Mouse (Mus musculus): ENCODE measurements around the gene Erf.

Erf gene

DNA sequence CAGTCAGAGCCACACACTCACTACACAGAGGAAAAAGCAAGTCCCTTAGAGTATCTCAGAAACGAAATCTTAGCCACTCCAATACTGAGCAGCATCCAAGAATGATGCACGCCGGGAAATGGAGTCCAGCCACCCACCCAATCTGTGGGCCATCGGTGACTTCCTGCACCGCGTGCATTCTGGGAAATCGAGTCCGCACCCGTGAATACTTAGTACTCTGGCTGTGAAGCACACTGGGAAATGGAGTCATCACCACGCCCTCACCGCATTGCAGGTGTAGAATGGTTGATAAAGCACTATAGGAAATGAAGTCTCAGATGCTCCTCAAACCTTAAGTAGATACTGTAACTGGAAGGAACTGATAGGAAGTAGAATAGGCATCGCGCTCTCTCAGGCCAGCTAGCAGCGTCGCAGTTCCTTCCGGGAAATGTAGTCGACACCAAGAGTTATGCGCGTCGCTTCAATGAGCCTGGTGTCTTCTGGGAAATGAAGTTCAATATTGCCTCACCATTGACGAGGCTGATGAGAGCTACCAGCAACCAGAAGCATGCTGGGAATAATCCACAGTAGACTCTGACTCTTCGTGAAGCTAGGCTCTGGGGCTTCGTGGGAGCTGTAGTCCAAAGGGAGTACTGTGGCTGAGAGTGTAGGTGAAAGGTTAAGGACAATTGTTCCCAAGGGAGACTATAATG, 12.4 kb downstream of the Erf start:
- peak; percentile 98 for DNase-seq (ENCODE audit: low spot score)

DNA sequence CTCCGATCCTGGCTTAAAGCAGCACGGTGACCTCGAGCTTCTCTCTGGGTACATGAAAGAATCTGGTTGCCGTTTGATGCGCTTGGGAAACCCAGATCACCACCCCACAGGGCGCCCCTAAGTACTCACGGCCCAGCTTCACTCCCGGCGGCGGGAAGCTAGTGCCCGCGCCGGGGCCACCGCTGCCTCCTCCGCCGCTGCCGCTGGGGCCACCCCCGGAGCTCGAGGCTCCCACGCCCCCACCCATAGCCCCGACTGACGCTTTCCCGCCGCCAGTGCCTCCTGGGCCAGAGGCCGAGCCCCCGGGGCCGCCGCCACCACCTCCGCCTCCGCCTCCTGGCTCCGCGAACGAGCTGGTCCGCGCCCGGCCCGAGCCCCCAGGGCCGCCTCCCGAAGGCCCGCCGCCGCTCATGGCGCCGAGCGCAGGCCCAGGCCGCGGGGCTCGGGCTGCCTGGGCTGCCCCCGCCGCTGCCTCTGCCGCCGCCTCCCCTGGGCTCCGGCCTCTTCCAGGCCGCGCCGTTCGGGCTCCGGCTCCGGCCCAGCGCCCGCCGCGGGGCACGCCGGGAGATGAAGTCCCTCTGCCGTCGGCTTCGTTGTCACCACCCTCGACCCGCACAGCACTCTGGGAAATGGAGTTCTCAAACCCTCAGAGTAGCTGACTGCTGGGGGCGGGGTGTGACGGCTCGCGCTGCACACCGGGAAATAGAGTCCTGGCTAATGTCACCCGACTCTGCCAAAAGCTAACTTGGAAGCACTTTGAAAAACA, 13.1 kb downstream of the Erf start, which contains the start of gene Gsk3a:
Gsk3a (minus strand) TSS at position 603 of the 766 bp plus-strand sequence.
- DNase-seq (ENCODE audit: low spot score): peak; percentile 99

DNA sequence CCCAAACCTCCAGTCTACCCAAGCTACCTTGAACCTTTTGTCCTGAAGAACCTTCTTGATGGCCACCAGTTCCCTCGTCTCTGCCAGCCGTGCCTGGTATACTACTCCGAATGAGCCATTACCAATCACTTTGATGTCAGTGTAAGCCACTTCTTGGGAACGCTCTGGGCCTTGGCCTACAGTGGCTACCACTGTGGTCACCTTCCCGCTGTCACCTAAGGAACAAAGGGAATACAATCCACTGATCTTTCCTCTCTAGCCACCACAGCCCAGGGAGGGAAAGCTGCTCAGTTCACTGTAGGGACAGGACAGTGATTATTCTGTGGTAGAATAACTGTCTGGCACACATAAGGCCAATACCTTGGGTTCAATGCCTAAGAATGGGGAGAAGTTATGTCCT, 15.0 kb downstream of the Erf start:
- DNase-seq (ENCODE audit: low spot score): no peak

DNA sequence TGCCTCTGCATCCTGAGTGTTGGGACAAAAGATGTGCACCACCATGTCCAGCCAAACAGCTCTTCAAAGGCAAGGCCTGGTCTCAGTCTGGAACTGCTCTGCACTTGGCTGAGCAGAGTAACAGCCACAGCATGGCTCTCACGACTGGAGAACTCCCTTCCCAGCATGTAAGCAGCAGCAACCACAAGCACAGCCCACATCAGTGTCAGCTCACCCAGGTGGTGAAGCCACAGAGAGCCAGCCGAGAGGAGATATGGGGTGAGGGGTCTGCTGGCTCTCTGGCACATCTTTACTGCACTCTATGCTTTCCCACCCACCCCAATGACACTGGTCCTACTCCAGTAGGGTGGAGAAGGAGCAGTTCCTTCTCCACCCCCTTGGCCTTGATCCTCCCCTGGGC, 17.5 kb downstream of the Erf start:
- DNase-seq (ENCODE audit: low spot score): no peak

DNA sequence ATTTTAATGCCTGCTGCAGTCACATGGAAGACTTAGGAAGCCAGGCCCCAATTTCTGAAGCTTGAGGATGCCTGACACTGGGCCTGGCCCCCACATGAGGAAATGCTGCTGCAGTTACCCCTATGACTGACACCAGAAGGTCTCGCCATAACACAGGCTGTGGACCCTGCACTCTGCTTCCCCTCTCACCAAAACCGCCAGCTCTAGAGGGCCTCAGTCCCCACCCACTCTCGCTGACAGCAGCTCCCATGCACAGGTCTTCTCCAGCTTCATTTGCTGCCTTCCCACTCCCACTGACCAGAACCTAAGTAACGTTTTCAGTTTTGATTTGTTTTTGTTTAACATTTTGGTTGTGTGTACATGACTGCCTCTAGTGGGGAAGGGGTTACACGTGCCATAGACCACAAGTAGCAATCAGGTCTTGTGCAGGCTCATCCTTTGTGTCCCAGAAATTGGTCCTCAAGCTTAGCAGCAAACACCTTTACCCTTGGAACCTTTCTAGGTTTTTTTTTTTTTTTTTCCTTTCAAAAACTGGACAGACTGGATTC, 18.4 kb downstream of the Erf start:
- DNase-seq (ENCODE audit: low spot score): no peak

DNA sequence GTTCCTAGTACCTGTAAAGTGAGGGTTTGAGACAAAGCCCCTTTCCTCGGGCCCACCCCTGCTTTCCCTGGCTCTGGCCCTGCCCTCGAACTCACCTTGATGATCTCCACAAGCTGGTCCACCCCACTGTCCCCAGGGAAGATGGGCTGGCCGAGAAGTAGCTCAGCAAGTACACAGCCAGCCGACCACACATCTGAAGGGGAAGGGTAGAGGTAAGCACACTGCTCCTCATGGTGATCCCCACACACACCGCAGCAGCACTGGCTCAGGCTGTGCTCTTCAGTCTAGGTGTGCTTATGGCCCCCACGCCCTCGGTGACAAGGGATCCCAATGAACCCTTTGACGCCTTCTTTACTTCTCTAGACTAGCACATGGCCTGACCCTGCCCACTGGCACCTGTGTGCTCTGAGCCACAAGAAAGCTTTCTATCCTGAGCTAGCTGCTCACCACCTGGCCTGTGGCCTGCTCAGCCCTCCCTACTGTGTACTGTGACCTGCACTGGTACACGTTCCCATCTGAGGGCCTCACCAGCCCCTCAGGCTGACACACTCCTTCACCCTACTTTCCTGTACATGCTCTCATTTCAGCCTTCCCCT, 19.8 kb downstream of the Erf start:
- no peak for DNase-seq (ENCODE audit: low spot score)

DNA sequence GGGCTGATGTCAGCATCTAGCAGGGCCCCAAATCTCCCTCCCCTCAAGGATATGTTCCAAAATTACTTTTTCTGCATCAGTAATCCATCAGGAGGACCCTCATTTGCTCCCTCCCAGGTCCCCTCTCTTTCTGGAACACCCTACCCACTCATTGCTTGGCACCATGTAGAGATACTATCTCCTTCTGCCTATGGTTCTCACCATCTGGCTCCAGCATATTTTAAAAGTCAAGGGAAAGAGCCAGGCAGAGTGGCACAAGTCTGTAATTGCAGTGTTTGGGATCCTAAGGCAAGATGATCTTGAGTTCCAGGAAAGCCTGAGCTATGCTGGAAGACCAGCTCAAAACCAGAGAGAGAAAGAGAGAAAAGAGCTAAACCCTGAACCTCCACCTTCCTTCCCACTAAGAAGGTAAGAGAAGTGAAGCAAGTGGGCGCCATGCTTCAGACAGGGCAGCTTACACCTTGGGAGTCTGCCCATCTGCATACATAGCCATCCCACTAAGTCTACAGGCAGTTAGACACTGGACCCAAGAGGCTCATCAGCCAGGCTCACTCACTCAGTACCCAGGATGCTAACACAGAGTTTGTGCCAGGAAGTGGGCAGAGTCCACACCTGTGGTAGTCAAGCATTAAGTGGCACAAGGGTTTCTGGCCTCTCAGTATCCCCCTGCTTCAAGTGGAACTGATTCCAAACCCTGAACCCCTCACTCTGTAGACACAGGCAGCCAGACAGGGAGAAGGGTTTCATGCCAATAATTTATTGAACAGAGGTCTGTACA, 22.8 kb downstream of the Erf start:
- no peak for DNase-seq (ENCODE audit: low spot score)

DNA sequence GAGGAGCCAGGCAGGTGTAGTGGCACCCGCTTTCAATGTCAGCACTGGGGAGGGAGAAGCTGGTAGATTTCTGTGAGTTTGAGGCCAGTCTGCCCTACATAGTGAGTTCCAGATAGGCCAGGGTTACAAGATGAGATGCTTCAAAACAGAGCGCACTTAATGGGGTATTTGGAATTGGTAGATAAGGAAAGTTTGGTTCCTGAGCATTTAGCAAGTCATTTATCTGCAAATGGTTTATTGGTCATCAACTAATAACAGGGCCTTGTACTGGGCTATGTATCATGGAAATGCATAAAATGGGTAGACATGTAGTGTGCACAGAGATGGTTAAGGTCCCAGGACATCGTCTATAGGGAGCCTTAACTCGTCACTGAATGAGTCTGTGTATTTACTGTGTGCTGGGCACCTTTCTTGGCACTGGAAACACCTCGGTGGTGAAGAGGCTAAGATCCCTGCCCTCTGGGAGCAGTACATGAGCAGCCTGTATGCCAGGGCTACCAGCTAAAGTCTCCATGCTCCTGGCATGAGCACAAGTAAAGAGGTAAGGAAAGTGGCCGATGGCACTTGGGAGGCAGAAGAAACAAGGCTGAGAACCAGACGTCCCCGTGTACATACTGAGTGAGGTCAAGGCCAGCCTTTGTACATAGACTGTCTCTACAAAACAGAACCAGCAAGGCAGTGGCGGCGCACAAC, 28.1 kb downstream of the Erf start:
- no peak for DNase-seq (ENCODE audit: low spot score)

DNA sequence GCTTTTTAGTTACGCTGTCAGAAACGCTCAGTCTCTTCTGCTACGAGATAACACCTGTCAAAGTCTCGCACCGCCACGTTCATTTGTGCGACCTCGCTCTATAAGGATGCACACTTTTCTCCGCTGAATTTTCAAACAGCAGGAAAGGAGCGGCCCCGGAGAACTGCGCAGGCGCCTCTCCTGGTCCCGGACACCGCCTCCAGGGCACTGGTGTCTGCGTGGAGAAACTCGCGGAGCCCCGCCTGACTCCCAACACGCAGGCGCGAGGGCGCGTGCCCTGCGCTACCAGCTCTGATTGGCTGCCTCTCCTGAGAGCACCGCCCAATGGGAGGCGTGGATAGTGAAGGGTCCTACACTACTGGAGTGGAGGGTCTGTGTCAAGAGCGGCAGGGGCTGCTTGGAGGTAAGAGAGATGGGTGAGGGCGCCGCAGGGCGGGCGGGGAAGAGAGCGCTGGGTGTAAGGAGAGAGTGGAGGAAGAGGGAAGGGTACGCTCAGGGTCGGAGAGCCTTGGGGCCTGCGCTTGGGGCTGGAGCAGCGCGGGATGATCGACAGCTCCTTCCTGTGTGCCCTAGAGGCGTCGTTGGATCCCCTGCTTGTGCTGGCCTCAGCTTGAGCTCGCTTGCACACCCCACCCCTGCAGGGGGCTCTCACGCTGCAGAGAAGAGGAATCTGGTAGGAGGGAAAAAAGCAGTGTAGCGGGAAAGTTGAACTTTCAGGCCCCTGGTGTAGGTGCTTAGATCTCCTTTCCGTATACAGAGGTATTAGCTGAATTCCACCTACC, 29.3 kb downstream of the Erf start, which contains the start of gene Zfp526:
Zfp526 (plus strand) TSS at position 324 of the 782 bp plus-strand sequence.
- peak; percentile 99 for DNase-seq (ENCODE audit: low spot score)

DNA sequence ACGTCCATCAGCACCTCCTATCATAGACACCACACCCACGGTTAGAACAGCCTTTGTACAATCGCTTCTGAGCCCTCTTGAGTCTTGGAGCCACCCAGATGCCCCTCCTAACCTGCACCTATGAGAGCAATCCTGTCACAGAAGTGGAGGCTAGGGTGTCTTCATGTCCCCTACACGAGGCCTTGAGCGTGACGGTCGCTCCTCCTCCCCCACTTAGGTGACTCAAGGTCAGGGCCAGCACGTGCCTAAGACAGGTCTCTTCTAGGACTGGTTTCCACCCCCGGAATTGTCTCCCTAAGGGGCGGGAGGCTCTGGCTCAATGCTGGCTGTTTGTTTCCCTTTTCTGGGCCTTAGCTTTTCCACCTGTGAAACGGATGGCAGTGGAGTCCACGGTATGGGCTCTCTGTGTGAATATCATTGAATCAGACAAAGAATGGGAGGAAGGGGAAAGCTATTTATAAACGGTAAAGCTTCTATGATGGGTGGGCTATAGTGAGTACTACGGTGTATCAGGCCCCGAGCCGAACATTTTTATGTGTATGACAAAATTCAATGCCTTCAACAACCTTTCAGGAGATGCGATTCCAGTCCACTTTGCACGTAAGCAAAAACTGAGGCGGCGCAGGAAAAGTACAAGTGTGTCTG, 30.0 kb downstream of the Erf start, which contains the start of gene Dedd2:
Dedd2 (minus strand) TSS at position 159 of the 645 bp plus-strand sequence.
- peak; percentile 14 for DNase-seq (ENCODE audit: low spot score)

DNA sequence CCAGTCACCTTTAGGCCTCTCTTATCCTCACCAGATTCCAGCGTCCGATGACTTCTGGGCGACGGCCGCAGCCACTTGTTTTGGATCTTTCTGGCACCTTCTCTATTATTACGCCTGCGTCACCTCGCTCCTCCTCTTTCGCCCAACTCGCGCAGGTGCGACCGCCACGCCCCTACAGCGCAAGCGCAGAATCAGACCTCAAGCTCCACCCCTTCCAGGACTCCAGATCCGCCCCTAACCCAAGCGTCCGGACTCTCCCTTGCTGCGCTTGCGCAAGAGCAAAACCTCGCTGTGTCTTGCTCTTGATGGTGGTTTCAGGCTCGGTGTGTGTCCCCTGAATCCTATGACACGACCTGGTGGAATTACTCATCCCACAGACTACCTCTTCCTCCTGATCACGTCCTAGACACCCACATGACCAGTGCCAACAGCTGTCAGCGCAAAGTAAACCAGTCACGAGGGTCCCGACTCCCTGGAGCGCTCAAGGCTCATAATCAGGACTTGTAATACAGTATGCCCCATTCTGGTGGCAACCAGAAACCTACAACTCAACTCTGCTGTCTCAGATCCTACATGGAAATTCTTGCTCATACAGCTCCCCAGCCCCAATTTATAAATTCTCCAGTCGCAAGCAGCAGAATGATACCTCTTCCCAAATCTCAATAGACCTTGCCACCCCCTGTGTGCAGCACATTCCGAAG, 30.7 kb downstream of the Erf start:
- peak; percentile 98 for DNase-seq (ENCODE audit: low spot score)

DNA sequence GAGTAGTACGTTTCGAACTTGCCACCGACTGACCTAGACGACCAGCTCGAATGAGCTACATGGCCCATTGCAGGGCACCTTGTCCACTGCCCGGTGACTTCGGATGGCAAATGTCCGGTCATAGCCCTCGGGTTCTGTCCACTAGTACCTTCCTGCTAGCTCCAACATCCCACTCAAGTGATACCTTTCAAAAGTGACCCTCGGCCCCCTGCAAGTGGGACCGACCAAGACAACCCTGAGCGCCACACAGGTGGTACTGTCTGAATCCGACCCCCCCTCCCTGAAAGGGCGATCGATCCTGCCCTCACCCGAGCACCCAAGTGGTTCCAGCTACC, 31.2 kb downstream of the Erf start:
- no peak for DNase-seq (ENCODE audit: low spot score)

DNA sequence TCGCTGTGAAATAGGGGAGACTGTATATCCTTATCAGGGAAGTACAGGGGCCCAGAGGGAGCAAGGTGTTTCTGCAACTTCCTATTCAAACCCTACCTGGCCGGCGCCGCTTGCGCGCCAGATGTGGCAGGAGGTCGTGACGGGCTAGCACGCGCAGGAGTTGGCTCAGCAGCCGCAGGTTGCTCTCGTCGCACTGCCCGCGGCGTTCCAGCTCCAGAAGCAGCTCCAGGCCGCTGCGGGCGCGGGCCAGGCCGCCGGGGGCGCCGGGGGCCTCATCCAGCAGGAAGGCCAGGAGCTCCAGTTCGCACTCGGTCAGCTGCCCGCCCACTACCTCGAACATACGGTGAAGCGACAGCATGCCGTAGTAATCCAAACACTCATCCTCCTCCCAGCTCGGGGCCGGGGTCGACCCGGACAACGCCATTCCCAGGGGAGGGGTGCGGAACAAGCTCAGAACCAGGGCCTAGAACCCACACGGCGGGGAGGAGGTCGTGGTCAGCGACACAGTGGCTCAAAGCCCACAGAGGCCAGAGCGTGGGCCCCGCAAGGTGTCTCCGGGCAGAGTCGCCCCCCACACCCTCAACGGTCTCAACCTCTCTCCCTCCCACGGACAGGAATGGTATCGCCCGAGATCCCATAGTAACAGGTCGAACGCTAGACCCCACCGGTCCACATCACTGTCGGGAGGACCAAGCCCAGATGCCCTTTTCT, 31.7 kb downstream of the Erf start:
- DNase-seq (ENCODE audit: low spot score): peak; percentile 84

DNA sequence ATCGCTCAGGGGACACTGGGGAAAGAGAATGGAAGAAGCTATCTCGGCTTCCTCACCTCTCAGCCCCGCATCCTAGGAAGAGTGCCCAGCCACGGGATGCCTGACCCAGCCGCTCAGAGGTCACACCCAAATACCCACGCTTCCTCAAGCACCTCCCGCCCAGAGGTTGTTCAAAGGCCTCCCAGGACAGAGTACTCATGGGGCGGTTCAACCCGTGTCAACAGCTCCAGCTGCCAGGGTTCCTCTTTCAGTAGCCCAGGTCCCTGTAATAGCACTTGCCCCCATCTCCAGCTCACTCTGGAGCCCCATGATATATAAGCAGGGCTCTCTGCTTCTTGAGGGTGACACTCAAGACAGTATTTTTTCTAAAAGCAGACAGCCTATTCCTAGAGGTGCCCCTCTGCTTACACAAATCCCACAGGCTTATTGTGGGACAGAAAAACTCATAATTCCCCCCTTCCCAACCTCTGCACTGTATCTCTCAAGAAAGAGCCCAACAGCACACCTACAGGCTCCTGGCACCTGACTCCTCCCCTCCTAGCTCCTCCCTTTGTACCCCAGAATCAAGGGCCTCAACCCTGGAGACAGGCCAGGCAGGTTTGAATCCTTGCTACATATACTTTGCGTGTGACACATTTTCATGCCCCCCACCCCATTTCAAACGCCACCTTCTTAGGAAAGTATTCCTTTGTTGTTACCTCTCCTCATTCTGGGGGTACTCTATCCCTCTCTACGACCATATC, 32.7 kb downstream of the Erf start:
- no peak for DNase-seq (ENCODE audit: low spot score)

DNA sequence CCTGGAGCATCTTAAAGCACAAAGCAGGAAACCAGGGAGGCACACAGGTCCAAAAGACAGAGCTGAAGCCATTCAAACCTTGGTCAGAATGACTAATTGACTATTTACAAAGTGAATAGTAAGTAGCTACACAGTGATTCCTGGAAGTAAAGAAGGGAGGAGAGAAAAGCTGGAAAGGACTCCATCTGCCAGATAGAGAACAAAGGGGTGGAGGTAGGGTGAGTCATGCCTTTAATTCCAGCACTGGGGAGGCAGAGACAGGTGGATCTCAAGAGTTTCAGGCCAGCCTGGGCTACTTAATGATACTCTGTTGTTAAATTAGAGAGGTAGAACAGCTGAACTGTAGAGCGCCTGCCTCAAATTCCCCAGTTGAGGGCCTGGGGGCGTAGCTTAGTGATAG, 36.4 kb downstream of the Erf start:
- DNase-seq (ENCODE audit: low spot score): no peak

DNA sequence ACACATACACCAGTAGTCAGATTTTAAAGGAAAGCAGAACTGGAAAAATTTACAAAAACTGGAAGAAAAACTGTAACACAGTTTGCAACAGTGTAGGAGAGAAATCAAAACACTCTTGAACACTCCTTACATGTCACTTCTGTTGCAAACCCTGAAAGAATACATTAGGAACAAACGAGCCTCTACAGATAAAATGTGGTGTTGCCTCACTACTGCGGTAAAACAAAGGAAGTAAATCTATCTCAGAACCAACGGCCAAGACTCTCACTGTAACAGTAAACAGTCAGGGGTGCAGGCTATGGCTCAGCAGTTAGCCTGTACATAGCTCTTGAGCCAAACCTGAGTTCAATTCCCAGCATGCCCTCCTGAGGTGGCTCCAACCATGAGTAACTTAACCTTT, 37.5 kb downstream of the Erf start:
- DNase-seq (ENCODE audit: low spot score): no peak

DNA sequence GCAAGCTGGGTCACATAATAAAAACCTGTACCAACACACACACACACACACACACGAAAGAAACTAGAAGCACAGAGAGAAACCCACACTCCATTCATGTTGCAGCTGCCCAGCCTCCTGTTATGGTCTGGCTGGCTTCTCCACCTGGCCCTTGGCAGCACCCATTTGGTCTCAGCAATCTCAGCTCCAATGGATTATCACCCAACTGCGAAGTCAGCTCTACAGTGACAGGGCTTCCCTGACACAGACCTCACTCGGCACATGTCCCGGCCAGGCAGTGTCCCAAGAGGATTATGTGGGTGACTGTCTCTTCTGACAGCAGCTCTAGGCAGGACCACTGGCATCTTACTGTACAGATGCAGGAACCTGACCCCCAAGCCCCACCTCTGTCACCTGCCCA, 40.1 kb downstream of the Erf start:
- DNase-seq (ENCODE audit: low spot score): no peak

DNA sequence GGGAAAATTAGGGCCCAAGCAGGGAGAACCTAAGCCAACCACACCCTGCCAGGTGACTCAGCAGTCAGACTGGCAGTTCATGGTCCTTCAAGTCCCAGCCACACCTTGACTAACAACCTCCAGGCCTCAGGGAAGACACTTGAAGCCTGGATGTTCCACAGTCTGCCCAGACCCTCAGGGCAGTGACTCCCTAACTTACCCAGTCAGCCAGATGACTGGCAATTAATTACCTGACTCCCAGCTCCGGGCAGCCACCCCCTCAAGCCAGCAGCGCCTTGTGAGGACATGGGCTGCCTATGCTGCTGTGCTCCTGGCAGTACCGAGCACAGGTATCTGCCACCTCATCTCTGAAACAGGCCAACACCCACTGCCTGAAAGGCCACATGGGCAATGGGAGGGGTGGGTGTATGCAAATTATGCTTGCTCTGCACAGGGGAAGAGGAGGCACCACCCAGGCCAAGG, 41.4 kb downstream of the Erf start:
- DNase-seq (ENCODE audit: low spot score): no peak

Measured in embryo, embryonic 10.5 days (tissue).